Mouse (Mus musculus) cerebellum, adult 2 months (tissue): ENCODE data around the gene Olfr464.

ENCODE experiments used
- CTCF ChIP-seq: fragments of 200-500 bp; IDR thresholded peaks from 2 replicates; pipeline ENCODE4 v1.5.1; 2011; ENCODE audit warnings: low read depth, mild to moderate bottlenecking, control low read depth, low read length, moderate library complexity, borderline replicate concordance; ENCODE audit not compliant: insufficient read depth
- POLR2A ChIP-seq: fragments of 200-500 bp; IDR thresholded peaks from 2 replicates; pipeline ENCODE4 v1.6.1; 2011; ENCODE audit warnings: low read length, control low read depth, borderline replicate concordance; ENCODE audit not compliant: insufficient read depth

- no peak for TF ChIP-seq CTCF
- no peak for TF ChIP-seq POLR2A
These were observed 35.9 kb downstream of the Olfr464 start for GRCm38 (mm10) chr11:87884856-87885255.
